Mouse (Mus musculus): ENCODE measurements around the gene Duxf3.
"Not testable (repeated sequence)": the region's sequence is repeated elsewhere in the genome, so short reads cannot be mapped to it uniquely, and the experiment has no call there.

Gene Duxf3

GRCm38 (mm10) chr10:58223161-58223560 is 9.3 kb downstream of the Duxf3 start:
- not testable (repeated sequence) for DNase-seq (ENCODE audit: low spot score)

- not testable (repeated sequence) for DNase-seq (ENCODE audit: low spot score)
These were observed 10.9 kb downstream of the Duxf3 start for GRCm38 (mm10) chr10:58221571-58221970.

GRCm38 (mm10) chr10:58220726-58221125 is 11.7 kb downstream of the Duxf3 start:
- DNase-seq (ENCODE audit: low spot score): no peak

GRCm38 (mm10) chr10:58217366-58217765 is 15.1 kb downstream of the Duxf3 start:
- DNase-seq (ENCODE audit: low spot score): no peak

GRCm38 (mm10) chr10:58215353-58215752 is 17.1 kb downstream of the Duxf3 start:
- no peak for DNase-seq (ENCODE audit: low spot score)

GRCm38 (mm10) chr10:58214934-58215333 is 17.5 kb downstream of the Duxf3 start:
- DNase-seq (ENCODE audit: low spot score): no peak

- no peak for DNase-seq (ENCODE audit: low spot score)
These were observed 18.0 kb downstream of the Duxf3 start for GRCm38 (mm10) chr10:58214497-58214896.

- DNase-seq (ENCODE audit: low spot score): no peak
These were observed 20.2 kb downstream of the Duxf3 start for GRCm38 (mm10) chr10:58212230-58212629.

- DNase-seq (ENCODE audit: low spot score): no peak
These were observed 21.3 kb downstream of the Duxf3 start for GRCm38 (mm10) chr10:58211213-58211612.

GRCm38 (mm10) chr10:58210514-58210913 is 22.0 kb downstream of the Duxf3 start:
- no peak for DNase-seq (ENCODE audit: low spot score)

- DNase-seq (ENCODE audit: low spot score): no peak
These were observed 22.6 kb downstream of the Duxf3 start for GRCm38 (mm10) chr10:58209710-58210467.

GRCm38 (mm10) chr10:58206639-58207404 is 25.7 kb downstream of the Duxf3 start:
- DNase-seq (ENCODE audit: low spot score): no peak

- no peak for DNase-seq (ENCODE audit: low spot score)
These were observed 26.5 kb downstream of the Duxf3 start for GRCm38 (mm10) chr10:58205986-58206385.

All from embryo, embryonic 10 days (tissue).